Mouse (Mus musculus) embryonic facial prominence, embryonic 11.5 days (tissue): ENCODE results near the gene Szt2. TPM values are rescaled to one million over a fixed set of nuclear protein-coding genes. Genes with fewer than 3 reads are reported as not detected.

ENCODE experiments used
- ATAC-seq: fragments of 200-750 bp; cut with Nextera tagmentation; replicated peaks from 2 replicates; pipeline ENCODE4 v1.8.0; 2017; ENCODE audit warnings: low read depth; ENCODE audit not compliant: insufficient number of reproducible peaks, low FRiP score, low TSS enrichment
- DNase-seq: peaks from one replicate; pipeline ENCODE4 v3.0.0-alpha.2; 2015; ENCODE audit warnings: low spot score
- H3K27ac ChIP-seq: fragments of 300-500 bp; sonication (generic); replicated peaks from 2 replicates; pipeline ENCODE4 v1.5.1; 2014; ENCODE audit warnings: mild to moderate bottlenecking, low read depth, low read length, control low read depth
- H3K27me3 ChIP-seq: fragments of 300-500 bp; sonication (generic); 2 replicates; pipeline ENCODE4 v1.6.1; 2014; ENCODE audit warnings: mild to moderate bottlenecking, low read length, moderate library complexity, mixed read lengths; ENCODE audit not compliant: control insufficient read depth, insufficient read depth
- H3K36me3 ChIP-seq: fragments of 300-500 bp; sonication (generic); replicated peaks from 2 replicates; pipeline ENCODE4 v1.6.1; 2014; ENCODE audit warnings: low read depth, mild to moderate bottlenecking, low read length, moderate library complexity, mixed read lengths; ENCODE audit not compliant: control insufficient read depth, insufficient read depth
- H3K4me1 ChIP-seq: fragments of 300-500 bp; sonication (generic); 2 replicates; pipeline ENCODE4 v1.6.1; 2014; ENCODE audit warnings: low read length, mixed read lengths; ENCODE audit not compliant: control insufficient read depth, insufficient read depth
- H3K4me2 ChIP-seq: fragments of 300-500 bp; sonication (generic); 2 replicates; pipeline ENCODE4 v1.6.1; 2014; ENCODE audit warnings: low read depth, mild to moderate bottlenecking, control low read depth, low read length, moderate library complexity
- H3K4me3 ChIP-seq: fragments of 300-500 bp; sonication (generic); 2 replicates; pipeline ENCODE4 v1.5.1; 2014; ENCODE audit warnings: low read depth, low read length, control low read depth
- H3K9ac ChIP-seq: fragments of 300-500 bp; sonication (generic); replicated peaks from 2 replicates; pipeline ENCODE4 v1.6.1; 2014; ENCODE audit warnings: mild to moderate bottlenecking, control low read depth, low read length
- H3K9me3 ChIP-seq: fragments of 300-500 bp; sonication (generic); replicated peaks from 2 replicates; pipeline ENCODE4 v1.6.1; 2016; ENCODE audit warnings: mild to moderate bottlenecking, low read length, inconsistent platforms, mixed read lengths; ENCODE audit not compliant: control insufficient read depth
- WGBS: fragments of 180-500 bp; shearing (Covaris S2); extraction: QIAGEN DNeasy Blood & Tissue Kit; methylation state at CpG from one replicate; pipeline ENCODE4 v1.1.7; 2014; 5-methylcytosine and 5-hydroxymethylcytosine counted together
- polyA plus RNA-seq: library from polyadenylated mRNA; unstranded; fragments of >200 nt; fragmentation: Nextera tagmentation; extraction: Ambion mirVana; gene quantifications from 2 replicates; pipeline ENCODE4 v1.2.1, GENCODE M21; 2014

Szt2 gene
- polyA plus RNA-seq, 1 experiment from 2014 or later, result 6.8 TPM

- H3K4me3 ChIP-seq, result no peak overlapping the region
- H3K4me1 ChIP-seq, result no peaks in the 10 kb centered on the region
- DNase-seq (no peak), ATAC-seq (no peak)
- WGBS, result 91% methylated on average over 3 of the region's 3 CpGs
- no peak overlapping the region for H3K27ac ChIP-seq
- H3K9ac ChIP-seq, result no peak overlapping the region
- H3K9me3 ChIP-seq, result no peaks in the 10 kb centered on the region
- H3K4me2 ChIP-seq, result no peak overlapping the region
- H3K27me3 ChIP-seq, result no peaks in the 10 kb centered on the region
- H3K36me3 ChIP-seq, result peaks cover 8% of the 10 kb centered on the region
Observed at GRCm38 (mm10) chr4:118401421-118401820, 7.7 kb downstream of the Szt2 start.

- H3K9ac ChIP-seq, result no peak overlapping the region
- H3K27ac ChIP-seq, result no peak overlapping the region
- H3K9me3 ChIP-seq, result no peaks in the 10 kb centered on the region
- H3K4me1 ChIP-seq, result no peaks in the 10 kb centered on the region
- H3K4me3 ChIP-seq, result no peak overlapping the region
- DNase-seq (no peak), ATAC-seq (no peak)
- WGBS, result 91% methylated on average over 6 of the region's 6 CpGs
- no peak overlapping the region for H3K4me2 ChIP-seq
- peaks cover 8% of the 10 kb centered on the region for H3K36me3 ChIP-seq
- H3K27me3 ChIP-seq, result no peaks in the 10 kb centered on the region
Observed at GRCm38 (mm10) chr4:118398400-118398799, 10.7 kb downstream of the Szt2 start.

- H3K27ac ChIP-seq, result no peak overlapping the region
- 59% methylated on average over 3 of the region's 3 CpGs for WGBS
- H3K9me3 ChIP-seq, result no peaks in the 10 kb centered on the region
- H3K9ac ChIP-seq, result no peak overlapping the region
- H3K4me1 ChIP-seq, result no peaks in the 10 kb centered on the region
- no peak for DNase-seq
- no peak overlapping the region for H3K4me3 ChIP-seq
- no peaks in the 10 kb centered on the region for H3K27me3 ChIP-seq
- ATAC-seq, result no peak
- H3K36me3 ChIP-seq, result peaks cover 8% of the 10 kb centered on the region
- H3K4me2 ChIP-seq, result no peak overlapping the region
Observed at GRCm38 (mm10) chr4:118396433-118396832, 12.6 kb downstream of the Szt2 start.

- H3K4me2 ChIP-seq, result no peak overlapping the region
- 88% methylated on average over 4 of the region's 4 CpGs for WGBS
- DNase-seq, result no peak
- H3K4me3 ChIP-seq, result no peak overlapping the region
- H3K9me3 ChIP-seq, result no peaks in the 10 kb centered on the region
- H3K27me3 ChIP-seq, result no peaks in the 10 kb centered on the region
- ATAC-seq, result no peak
- peaks cover 8% of the 10 kb centered on the region for H3K36me3 ChIP-seq
- no peak overlapping the region for H3K27ac ChIP-seq
- H3K4me1 ChIP-seq, result no peaks in the 10 kb centered on the region
- no peak overlapping the region for H3K9ac ChIP-seq
Observed at GRCm38 (mm10) chr4:118395289-118395688, 13.8 kb downstream of the Szt2 start.

- Histone ChIP-seq H3K4me3 (no peak overlapping the region), H3K27ac (no peak overlapping the region), H3K9me3 (no peaks in the 10 kb centered on the region), H3K9ac (no peak overlapping the region), H3K4me2 (no peak overlapping the region), H3K36me3 (peaks cover 8% of the 10 kb centered on the region), H3K27me3 (no peaks in the 10 kb centered on the region), H3K4me1 (no peaks in the 10 kb centered on the region)
- DNase-seq, result no peak
- ATAC-seq, result no peak
- WGBS, result 92% methylated on average over 6 of the region's 6 CpGs
Observed at GRCm38 (mm10) chr4:118394505-118394904, 14.6 kb downstream of the Szt2 start.

- H3K9ac ChIP-seq, result no peak overlapping the region
- H3K4me1 ChIP-seq, result no peaks in the 10 kb centered on the region
- ATAC-seq (no peak), DNase-seq (no peak)
- H3K9me3 ChIP-seq, result no peaks in the 10 kb centered on the region
- no peak overlapping the region for H3K27ac ChIP-seq
- H3K36me3 ChIP-seq, result peaks cover 9% of the 10 kb centered on the region
- WGBS, result 91% methylated on average over 11 of the region's 11 CpGs
- H3K4me2 ChIP-seq, result no peak overlapping the region
- H3K27me3 ChIP-seq, result no peaks in the 10 kb centered on the region
- H3K4me3 ChIP-seq, result no peak overlapping the region
Observed at GRCm38 (mm10) chr4:118390146-118390545, 18.9 kb downstream of the Szt2 start.

GRCm38 (mm10) chr4:118387316-118387715, 21.8 kb downstream of the Szt2 start:
- no peak overlapping the region for H3K27ac ChIP-seq
- ATAC-seq, result no peak
- DNase-seq, result no peak
- no peak overlapping the region for H3K9ac ChIP-seq
- no peaks in the 10 kb centered on the region for H3K4me1 ChIP-seq
- no peak overlapping the region for H3K4me2 ChIP-seq
- no peak overlapping the region for H3K4me3 ChIP-seq
- 97% methylated on average over 8 of the region's 8 CpGs for WGBS
- no peaks in the 10 kb centered on the region for H3K9me3 ChIP-seq
- H3K36me3 ChIP-seq, result peaks cover 14% of the 10 kb centered on the region
- H3K27me3 ChIP-seq, result no peaks in the 10 kb centered on the region

- Histone ChIP-seq H3K9me3 (no peaks in the 10 kb centered on the region), H3K27ac (no peak overlapping the region), H3K4me2 (no peak overlapping the region), H3K4me1 (no peaks in the 10 kb centered on the region), H3K27me3 (no peaks in the 10 kb centered on the region), H3K9ac (no peak overlapping the region), H3K4me3 (no peak overlapping the region), H3K36me3 (peaks cover 14% of the 10 kb centered on the region)
- 94% methylated on average over 7 of the region's 7 CpGs for WGBS
- ATAC-seq (no peak), DNase-seq (no peak)
Observed at GRCm38 (mm10) chr4:118383271-118383670, 25.8 kb downstream of the Szt2 start.
